Mouse (Mus musculus) forebrain, embryonic 16.5 days (tissue): Measurements from ENCODE around the gene Gm13420. TPM values are rescaled to one million over a fixed set of nuclear protein-coding genes. Genes with fewer than 3 reads are reported as not detected.

ENCODE experiments used
- ATAC-seq: fragments of 200-750 bp; cut with Nextera tagmentation; 2 replicates; pipeline ENCODE4 v1.8.0; 2017; ENCODE audit warnings: mild to moderate bottlenecking, moderate library complexity
- H3K27ac ChIP-seq: fragments of 300-500 bp; sonication (generic); 2 replicates; pipeline ENCODE4 v1.5.1; 2014; ENCODE audit warnings: low read length, control low read depth
- H3K27me3 ChIP-seq: fragments of 300-500 bp; sonication (generic); replicated peaks from 2 replicates; pipeline ENCODE4 v1.6.1; 2014; ENCODE audit warnings: low read length; ENCODE audit not compliant: control insufficient read depth, insufficient read depth
- H3K36me3 ChIP-seq: fragments of 300-500 bp; sonication (generic); 2 replicates; pipeline ENCODE4 v1.6.1; 2014; ENCODE audit not compliant: control insufficient read depth, insufficient read depth
- H3K4me1 ChIP-seq: fragments of 300-500 bp; sonication (generic); replicated peaks from 2 replicates; pipeline ENCODE4 v1.6.1; 2014; ENCODE audit warnings: low read length; ENCODE audit not compliant: control insufficient read depth, insufficient read depth
- H3K4me2 ChIP-seq: fragments of 300-500 bp; sonication (generic); 2 replicates; pipeline ENCODE4 v1.6.1; 2014; ENCODE audit warnings: mild to moderate bottlenecking, low read length, control low read depth
- H3K4me3 ChIP-seq: fragments of 300-500 bp; sonication (generic); replicated peaks from 2 replicates; pipeline ENCODE4 v1.5.1; 2014; ENCODE audit warnings: mild to moderate bottlenecking, low read length, control low read depth
- H3K9ac ChIP-seq: fragments of 300-500 bp; sonication (generic); replicated peaks from 2 replicates; pipeline ENCODE4 v1.6.1; 2014; ENCODE audit warnings: low read depth, low read length, control low read depth
- H3K9me3 ChIP-seq: fragments of 300-500 bp; sonication (generic); 2 replicates; pipeline ENCODE4 v1.6.1; 2016; ENCODE audit warnings: low read length; ENCODE audit not compliant: control insufficient read depth
- WGBS: fragments of 180-500 bp; shearing (Covaris S2); extraction: QIAGEN DNeasy Blood & Tissue Kit; methylation state at CpG from one replicate; pipeline ENCODE4 v1.1.7; 2014; 5-methylcytosine and 5-hydroxymethylcytosine counted together
- polyA plus RNA-seq: library from polyadenylated mRNA; unstranded; fragments of >200 nt; fragmentation: Nextera tagmentation; extraction: Ambion mirVana; gene quantifications from 2 replicates; pipeline ENCODE4 v1.2.1, GENCODE M21; 2015

The Gm13420 gene
- polyA plus RNA-seq, 1 experiment from 2014 or later, result not detected

- Histone ChIP-seq H3K4me1 (no peaks in the 10 kb centered on the region), H3K27me3 (no peaks in the 10 kb centered on the region), H3K9me3 (no peaks in the 10 kb centered on the region), H3K9ac (no peak overlapping the region), H3K4me2 (no peak overlapping the region), H3K27ac (no peak overlapping the region), H3K4me3 (no peak overlapping the region), H3K36me3 (no peaks in the 10 kb centered on the region)
- ATAC-seq, result no peak
These were observed 18.7 kb upstream of the Gm13420 start for GRCm38 (mm10) chr2:29770162-29770561.

DNA sequence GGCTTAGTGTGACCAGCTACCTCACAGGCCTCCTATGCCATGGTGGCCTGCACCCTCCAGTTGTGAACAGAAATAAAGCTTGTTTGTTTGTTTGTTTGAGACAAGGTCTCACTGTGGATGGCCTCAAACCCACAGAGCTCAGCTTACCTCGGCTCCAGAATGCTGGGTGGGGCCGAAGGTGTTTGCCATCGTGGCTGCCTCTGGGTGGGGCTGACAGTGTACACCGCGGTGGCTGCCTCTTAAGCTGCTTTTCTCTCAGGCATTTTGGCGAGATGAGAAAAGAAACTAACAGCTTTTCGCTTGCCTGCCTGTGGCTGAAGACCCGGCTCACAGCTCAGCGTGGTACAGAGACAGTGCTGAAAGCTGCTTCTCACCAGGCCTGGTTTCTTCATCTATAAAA lies 17.4 kb upstream of the Gm13420 start:
- no peak overlapping the region for H3K4me2 ChIP-seq
- no peak overlapping the region for H3K9ac ChIP-seq
- H3K4me1 ChIP-seq, result no peaks in the 10 kb centered on the region
- H3K27me3 ChIP-seq, result no peaks in the 10 kb centered on the region
- H3K9me3 ChIP-seq, result no peaks in the 10 kb centered on the region
- no peak overlapping the region for H3K27ac ChIP-seq
- WGBS, result 77% methylated on average over 9 of the region's 9 CpGs
- no peak overlapping the region for H3K4me3 ChIP-seq
- ATAC-seq, result no peak
- H3K36me3 ChIP-seq, result no peaks in the 10 kb centered on the region

DNA sequence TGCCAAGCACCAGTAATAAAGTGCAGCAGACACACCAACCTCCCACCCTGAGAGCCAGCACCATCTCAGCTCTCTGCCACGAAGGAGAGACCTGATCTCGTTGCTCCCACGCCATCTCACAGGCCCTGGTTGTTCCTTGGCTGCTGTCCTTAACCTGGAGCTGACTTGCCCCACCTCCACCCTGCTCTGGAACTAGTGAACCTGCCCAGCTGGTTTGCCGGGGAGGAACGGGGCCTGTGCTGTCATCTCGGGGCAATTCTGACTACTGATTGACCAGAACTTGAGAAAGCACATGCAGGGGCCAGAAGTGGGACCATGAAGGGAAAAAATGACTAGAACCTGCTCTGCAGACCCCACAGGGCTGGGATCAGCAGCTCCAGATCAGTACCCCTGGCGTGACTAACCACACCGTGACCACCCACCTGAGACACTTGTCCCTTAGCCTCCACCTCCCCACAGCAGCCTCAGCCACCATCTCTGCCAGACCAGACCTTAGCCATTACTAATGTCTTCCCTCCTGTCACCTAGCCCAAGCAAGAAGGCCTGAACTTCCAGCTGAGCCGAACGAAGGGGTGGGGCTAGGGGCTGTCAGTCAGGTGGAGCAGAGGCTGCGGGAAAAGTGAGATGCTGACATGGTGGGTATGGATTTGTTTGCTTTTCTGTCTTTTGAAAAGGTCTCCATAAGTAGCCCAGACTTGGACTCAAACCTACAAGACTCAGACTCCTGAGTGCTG lies 16.7 kb upstream of the Gm13420 start:
- Histone ChIP-seq H3K27ac (no peak overlapping the region), H3K27me3 (no peaks in the 10 kb centered on the region), H3K9ac (no peak overlapping the region), H3K4me1 (no peaks in the 10 kb centered on the region), H3K9me3 (no peaks in the 10 kb centered on the region), H3K4me3 (no peak overlapping the region), H3K36me3 (no peaks in the 10 kb centered on the region), H3K4me2 (no peak overlapping the region)
- 74% methylated on average over 11 of the region's 11 CpGs for WGBS
- ATAC-seq, result no peak

GRCm38 (mm10) chr2:29764831-29765230 lies 13.3 kb upstream of the Gm13420 start:
- Histone ChIP-seq H3K27me3 (no peaks in the 10 kb centered on the region), H3K4me3 (no peak overlapping the region), H3K27ac (no peak overlapping the region), H3K36me3 (no peaks in the 10 kb centered on the region), H3K4me1 (no peaks in the 10 kb centered on the region), H3K9me3 (no peaks in the 10 kb centered on the region), H3K9ac (no peak overlapping the region), H3K4me2 (no peak overlapping the region)
- WGBS, result 3% methylated on average over 1 of the region's 1 CpGs
- ATAC-seq, result peak; percentile 49; the same call in 1 of the 2 replicates

GRCm38 (mm10) chr2:29755693-29756092 lies 4.2 kb upstream of the Gm13420 start:
- ATAC-seq, result no peak
- Histone ChIP-seq H3K4me1 (0 out of 2 replicates have a peak, but pooled peaks cover 3% of the 10 kb centered on the region), H3K4me3 (no peak overlapping the region), H3K27ac (no peak overlapping the region), H3K27me3 (peaks cover 24% of the 10 kb centered on the region), H3K36me3 (no peaks in the 10 kb centered on the region), H3K4me2 (no peak overlapping the region), H3K9ac (no peak overlapping the region), H3K9me3 (no peaks in the 10 kb centered on the region)

DNA sequence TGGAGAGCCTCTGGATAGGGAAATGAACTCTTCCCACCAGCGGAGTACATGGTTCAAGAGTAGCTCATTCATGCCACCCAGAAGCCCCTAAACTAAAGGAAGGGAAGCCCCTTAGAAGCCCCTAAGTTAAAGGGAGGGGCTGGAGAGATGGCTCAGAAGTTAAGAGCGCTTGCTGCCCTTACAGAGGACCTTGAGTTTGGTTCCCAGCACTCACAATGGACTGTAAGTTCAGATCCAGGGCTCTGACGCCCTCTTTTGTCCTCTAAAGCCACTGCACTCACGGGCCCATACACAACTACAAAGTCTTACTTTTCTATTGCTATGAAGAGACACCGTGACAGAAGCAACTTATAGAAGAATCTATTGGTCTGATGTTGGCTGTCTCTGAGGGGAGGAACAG lies 912 bp upstream of the Gm13420 start:
- peaks cover 42% of the 10 kb centered on the region for H3K27me3 ChIP-seq
- H3K4me1 ChIP-seq, result peaks cover 5% of the 10 kb centered on the region
- no peaks in the 10 kb centered on the region for H3K36me3 ChIP-seq
- no peaks in the 10 kb centered on the region for H3K9me3 ChIP-seq
- H3K4me3 ChIP-seq, result no peak overlapping the region
- H3K9ac ChIP-seq, result no peak overlapping the region
- WGBS, result 83% methylated on average over 5 of the region's 5 CpGs
- H3K27ac ChIP-seq, result no peak overlapping the region
- H3K4me2 ChIP-seq, result no peak overlapping the region
- ATAC-seq, result no peak

DNA sequence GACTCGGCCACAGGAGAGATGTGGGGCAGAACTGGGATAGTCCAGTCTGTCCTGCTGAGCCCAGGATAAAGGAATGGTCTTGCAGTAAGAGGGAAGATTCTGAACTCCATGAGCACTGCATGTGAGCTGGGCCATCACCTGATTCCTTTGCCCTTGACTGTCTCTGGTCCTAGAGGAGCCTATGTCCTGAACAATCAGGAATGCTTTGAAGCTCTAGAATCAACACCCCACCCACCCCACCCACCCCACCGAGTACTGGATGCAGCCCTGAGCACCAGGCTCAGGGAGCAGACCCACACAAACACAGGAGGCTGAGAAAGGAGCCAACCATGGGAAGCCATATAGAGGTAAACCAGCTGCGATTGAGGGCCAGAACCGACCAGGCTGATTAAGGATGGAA lies 3.0 kb downstream of the Gm13420 start:
- Histone ChIP-seq H3K4me3 (no peak overlapping the region), H3K4me2 (no peak overlapping the region), H3K9ac (no peak overlapping the region), H3K36me3 (no peaks in the 10 kb centered on the region), H3K4me1 (peaks cover 10% of the 10 kb centered on the region), H3K9me3 (no peaks in the 10 kb centered on the region), H3K27me3 (peaks cover 54% of the 10 kb centered on the region), H3K27ac (no peak overlapping the region)
- 88% methylated on average over 4 of the region's 4 CpGs for WGBS
- no peak for ATAC-seq

DNA sequence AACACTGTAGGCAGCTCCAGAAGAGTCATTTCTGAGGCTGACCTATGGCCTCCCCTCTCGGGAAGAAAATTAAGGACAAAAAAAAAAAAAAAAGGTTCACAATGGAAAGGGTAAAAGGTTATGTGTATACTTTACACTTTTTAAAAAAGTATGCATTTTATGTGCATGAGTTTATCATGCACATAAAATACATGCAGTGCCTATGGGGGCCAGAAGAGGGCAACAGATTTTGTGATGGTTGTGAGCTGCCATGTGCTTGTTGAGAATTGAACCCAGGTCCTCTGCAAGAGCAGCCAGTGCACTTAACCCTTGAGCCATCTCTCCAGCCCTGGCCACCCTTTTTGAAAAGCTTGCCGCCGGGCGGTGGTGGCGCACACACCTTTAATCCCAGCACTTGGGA lies 3.6 kb downstream of the Gm13420 start:
- Histone ChIP-seq H3K9me3 (no peaks in the 10 kb centered on the region), H3K9ac (no peak overlapping the region), H3K4me2 (no peak overlapping the region), H3K27me3 (peaks cover 49% of the 10 kb centered on the region), H3K4me1 (peaks cover 10% of the 10 kb centered on the region), H3K36me3 (no peaks in the 10 kb centered on the region), H3K4me3 (no peak overlapping the region), H3K27ac (no peak overlapping the region)
- 55% methylated on average over 5 of the region's 5 CpGs for WGBS
- no peak for ATAC-seq

DNA sequence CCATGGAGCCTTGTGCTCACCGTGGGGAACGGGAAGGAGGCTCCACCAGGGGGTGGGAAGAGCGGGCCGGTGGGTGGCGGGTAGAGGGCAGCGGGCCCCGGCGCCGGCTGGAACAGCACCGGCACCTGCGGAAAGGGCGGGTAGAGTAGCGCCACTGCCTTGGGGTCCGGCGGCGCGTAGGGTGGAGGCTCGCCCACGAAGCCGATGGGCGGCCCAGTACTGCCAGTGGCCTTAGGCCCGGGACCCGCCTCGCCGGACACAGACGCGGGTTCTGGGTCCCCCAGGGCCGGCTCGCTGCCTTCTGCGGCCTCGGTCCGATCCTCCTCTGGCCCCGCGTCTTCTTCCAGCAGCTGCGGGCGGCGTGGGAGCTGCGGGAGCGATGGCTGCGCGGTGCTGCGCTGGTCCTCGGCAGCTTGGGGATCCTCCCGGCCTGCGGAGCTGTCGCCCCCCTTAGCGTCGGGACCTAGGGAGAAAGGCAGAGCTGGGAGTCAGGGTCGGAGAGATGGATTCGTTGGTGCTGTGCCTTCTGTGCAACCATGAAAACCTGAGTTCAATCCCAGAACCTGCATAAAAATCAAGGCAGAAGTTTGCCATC lies 4.2 kb downstream of the Gm13420 start:
- Histone ChIP-seq H3K27me3 (peaks cover 43% of the 10 kb centered on the region), H3K27ac (no peak overlapping the region), H3K4me3 (peak overlapping the region; percentile 37), H3K36me3 (no peaks in the 10 kb centered on the region), H3K9ac (peak overlapping the region; percentile 53), H3K9me3 (no peaks in the 10 kb centered on the region), H3K4me2 (peak overlapping the region; percentile 59), H3K4me1 (peaks cover 10% of the 10 kb centered on the region)
- no peak for ATAC-seq
- 2% methylated on average over 39 of the region's 50 CpGs for WGBS
